Mouse (Mus musculus): ENCODE measurements around the gene Map3k21.

GRCm38 (mm10) chr8:125955671-125956070 is 45.4 kb downstream of the Map3k21 start:
- TF ChIP-seq MAX (IDR thresholded peaks at IDR 0.05; ENCODE audit: low read depth): no peak
- TF ChIP-seq MYOG (IDR thresholded peaks at IDR 0.05; ENCODE audit: control insufficient read depth in 1 of 3, insufficient read depth in 1 of 3, insufficient read length in 2 of 3, low read depth in 2 of 3): no peak
- TF ChIP-seq POLR2A (IDR thresholded peaks at IDR 0.05; ENCODE audit: insufficient read length, low read depth): no peak
- TF ChIP-seq USF1 (IDR thresholded peaks at IDR 0.05; ENCODE audit: low read depth): no peak
- TF ChIP-seq MYOD1 (IDR thresholded peaks at IDR 0.05; ENCODE audit: control insufficient read depth in 1 of 3, insufficient read length in 2 of 3, low read depth in 2 of 3): no peak
- TF ChIP-seq E2F4 (IDR thresholded peaks at IDR 0.05; ENCODE audit: insufficient read depth): no peak
- TF ChIP-seq REST (IDR thresholded peaks at IDR 0.05; ENCODE audit: insufficient read depth, insufficient read length): no peak
- TF ChIP-seq TCF12 (IDR thresholded peaks at IDR 0.05; ENCODE audit: insufficient read depth, poor library complexity, severe bottlenecking): no peak
- TF ChIP-seq POLR2AphosphoS2 (IDR thresholded peaks at IDR 0.05; ENCODE audit: insufficient read length, low read depth): no peak
- TF ChIP-seq TCF3 (IDR thresholded peaks at IDR 0.05; ENCODE audit: insufficient read length, low read depth): no peak

All from myocyte (in vitro differentiated cells).